Comparison of ENCODE assay signal across 8 mouse cellular contexts in the genomic region with DNA sequence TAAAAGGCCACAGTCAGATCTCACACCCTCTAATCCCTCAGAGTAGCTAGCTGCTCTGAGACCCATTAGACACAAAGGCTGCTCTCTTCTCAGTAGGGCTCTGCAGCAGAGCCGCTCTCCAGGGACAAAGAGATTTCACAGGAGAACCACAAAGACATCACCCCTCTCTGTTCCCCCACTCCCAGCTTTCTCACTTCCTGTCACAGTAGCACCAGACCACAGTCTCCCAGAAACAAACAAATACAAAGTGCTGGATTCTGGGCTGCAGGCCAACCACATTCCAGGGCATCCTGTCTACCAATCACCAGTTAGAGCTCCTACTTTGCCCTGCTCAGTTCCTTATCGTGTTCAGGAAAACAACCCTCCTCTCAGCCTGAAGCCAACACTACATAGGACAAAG. TPM values are rescaled to one million over a fixed set of nuclear protein-coding genes. Genes with fewer than 3 reads are reported as not detected.
DNase-seq lines count a peak whose midpoint lies in the region; ATAC-seq and TF ChIP-seq lines count a peak whose summit lies in the region.

No protein-coding gene starts in this region.

- peak; percentile 90 for TF ChIP-seq EP300 in lung, postnatal 0 days (IDR thresholded peaks at IDR 0.05)

- no peaks in the 10 kb centered on the region for H3K27me3 ChIP-seq in Patski
- no peaks in the 10 kb centered on the region for H3K27me3 ChIP-seq in hindbrain, embryonic 14.5 days (ENCODE audit: control insufficient read depth, insufficient read depth, low read length)
- H3K27me3 ChIP-seq in lung, postnatal 0 days (replicated peaks; ENCODE audit: insufficient read depth, low read length), result no peaks in the 10 kb centered on the region

- H3K36me3 ChIP-seq in hindbrain, embryonic 14.5 days (replicated peaks; ENCODE audit: control insufficient read depth, insufficient read depth), result no peaks in the 10 kb centered on the region
- H3K36me3 ChIP-seq in lung, postnatal 0 days (ENCODE audit: insufficient read depth, low read length), result no peaks in the 10 kb centered on the region

- no peaks in the 10 kb centered on the region for H3K9me3 ChIP-seq in hindbrain, embryonic 14.5 days (ENCODE audit: control insufficient read depth, low read length)
- H3K9me3 ChIP-seq in lung, postnatal 0 days (ENCODE audit: low read length), result no peaks in the 10 kb centered on the region

- peak; percentile 96 for ATAC-seq in Patski
- peak; percentile 91 for ATAC-seq in hindbrain, embryonic 14.5 days (ENCODE audit: low FRiP score)
- ATAC-seq in lung, postnatal 0 days, result peak; percentile 93

- CTCF ChIA-PET in Patski (lab: Charles Lee), result interaction anchor here (0.8 to 1.8 kb wide), 6 partner anchors 8 to 25 kb away, joined by 3 to 17 read pairs (median 4); no protein-coding TSS in a partner anchor

- H3K9ac ChIP-seq in hindbrain, embryonic 14.5 days, result no peak overlapping the region
- no peak overlapping the region for H3K9ac ChIP-seq in lung, postnatal 0 days (replicated peaks; ENCODE audit: low read depth)

- H3K4me1 ChIP-seq in hindbrain, embryonic 14.5 days (replicated peaks; ENCODE audit: control insufficient read depth, insufficient read depth, low read length), result peaks cover 45% of the 10 kb centered on the region
- H3K4me1 ChIP-seq in lung, postnatal 0 days (ENCODE audit: insufficient read depth, low read depth, low read length), result peaks cover 69% of the 10 kb centered on the region

- WGBS in hindbrain, embryonic 14.5 days, result 0% methylated on average over 2 of the region's 2 CpGs
- WGBS in lung, postnatal 0 days, result 3% methylated on average over 2 of the region's 2 CpGs

- H3K4me2 ChIP-seq in hindbrain, embryonic 14.5 days (replicated peaks), result peak overlapping the region; percentile 26
- H3K4me2 ChIP-seq in lung, postnatal 0 days (replicated peaks; ENCODE audit: low read depth, low read length), result peak overlapping the region; percentile 46

- DNase-seq in Patski (ENCODE audit: low read depth, low spot score), result peak; percentile 97
- peak; percentile 53 to 59 for DNase-seq in cerebellum, postnatal 36 days
- peak; percentile 84 for DNase-seq in gastrocnemius, adult 18-20 months (ENCODE audit: low spot score)
- peak; percentile 77 for DNase-seq in hindbrain, embryonic 14.5 days (ENCODE audit: low spot score)
- peak; percentile 74 to 77 for DNase-seq in layer of hippocampus, postnatal 36 days
- DNase-seq in lung, postnatal 0 days (ENCODE audit: low spot score), result peak; percentile 99
- DNase-seq in retina, adult 2 months (ENCODE audit: low read depth, low spot score), result peak; percentile 29
- DNase-seq in spleen, adult 18-20 months, result no peak

- POLR2A ChIA-PET in Patski (lab: Charles Lee), result no interaction called here

- in situ Hi-C loops in Patski (cut with MboI; ENCODE audit: low pct_unique_long_range_greater_than_20kb), result no loop called here

- H3K4me3 ChIP-seq in hindbrain, embryonic 14.5 days (replicated peaks; ENCODE audit: low read length), result no peak overlapping the region
- H3K4me3 ChIP-seq in lung, postnatal 0 days (ENCODE audit: low read depth, low read length), result no peak overlapping the region

- no peak for TF ChIP-seq CTCF in Patski (IDR thresholded peaks at IDR 0.05)
- TF ChIP-seq CTCF in lung, postnatal 0 days (IDR thresholded peaks at IDR 0.05), result no peak

- H3K27ac ChIP-seq in hindbrain, embryonic 14.5 days, result peak overlapping the region; percentile 91
- H3K27ac ChIP-seq in lung, postnatal 0 days (ENCODE audit: low read length), result peak overlapping the region; percentile 93

RNA-seq across cellular contexts. Expression of a gene that starts 15.0 kb away (rescaled TPM):
- polyA plus RNA-seq in Patski (2021), result 102 TPM
- 10 to 100 TPM; 23.2 to 29.2 TPM for total RNA-seq in gastrocnemius, adult 18-20 months (2021)
- 30.7 and 34.8 TPM in 2 replicates for polyA plus RNA-seq in hindbrain, embryonic 14.5 days (2014; fragmentation: Nextera tagmentation; extraction: Ambion mirVana)
- total RNA-seq in layer of hippocampus, postnatal 36 days (2021), result 10 to 100 TPM; 50.8 to 53.1 TPM
- 38.2 and 42.9 TPM in 2 replicates for polyA plus RNA-seq in lung, postnatal 0 days (2015; fragmentation: Nextera tagmentation; extraction: Ambion mirVana)

RNA-seq across cellular contexts. Expression of a gene that starts 23.3 kb away (rescaled TPM):
- 0.10 TPM for polyA plus RNA-seq in Patski (2021)
- total RNA-seq in gastrocnemius, adult 18-20 months (2021), result not detected
- polyA plus RNA-seq in hindbrain, embryonic 14.5 days (2014; fragmentation: Nextera tagmentation; extraction: Ambion mirVana), result 0.16 and 0.40 TPM in 2 replicates
- not detected for total RNA-seq in layer of hippocampus, postnatal 36 days (2021)
- polyA plus RNA-seq in lung, postnatal 0 days (2015; fragmentation: Nextera tagmentation; extraction: Ambion mirVana), result 0.06 and 0.07 TPM in 2 replicates

RNA-seq across cellular contexts. Expression of a gene that starts 35.0 kb away (rescaled TPM):
- polyA plus RNA-seq in Patski (2021), result 60.4 TPM
- 10 to 100 TPM; 12.0 to 14.4 TPM for total RNA-seq in gastrocnemius, adult 18-20 months (2021)
- 196 and 205 TPM in 2 replicates for polyA plus RNA-seq in hindbrain, embryonic 14.5 days (2014; fragmentation: Nextera tagmentation; extraction: Ambion mirVana)
- total RNA-seq in layer of hippocampus, postnatal 36 days (2021), result 10 to 100 TPM; 26.7 to 28.3 TPM
- polyA plus RNA-seq in lung, postnatal 0 days (2015; fragmentation: Nextera tagmentation; extraction: Ambion mirVana), result 94.3 and 102 TPM in 2 replicates

RNA-seq across cellular contexts. Expression of a gene that starts 42.2 kb away (rescaled TPM):
- not detected for polyA plus RNA-seq in Patski (2021)
- total RNA-seq in gastrocnemius, adult 18-20 months (2021), result 1 to 10 TPM in 1 of 2 experiments, under 1 TPM in 1; 0.59 to 2.2 TPM
- not detected in 2 replicates for polyA plus RNA-seq in hindbrain, embryonic 14.5 days (2014; fragmentation: Nextera tagmentation; extraction: Ambion mirVana)
- total RNA-seq in layer of hippocampus, postnatal 36 days (2021), result 1 to 10 TPM; 3.8 to 3.9 TPM
- not detected in 2 replicates for polyA plus RNA-seq in lung, postnatal 0 days (2015; fragmentation: Nextera tagmentation; extraction: Ambion mirVana)

RNA-seq across cellular contexts. Expression of a gene that starts 42.6 kb away (rescaled TPM):
- 30.6 TPM for polyA plus RNA-seq in Patski (2021)
- 1 to 10 TPM; 7.7 to 8.5 TPM for total RNA-seq in gastrocnemius, adult 18-20 months (2021)
- 59.3 and 61.3 TPM in 2 replicates for polyA plus RNA-seq in hindbrain, embryonic 14.5 days (2014; fragmentation: Nextera tagmentation; extraction: Ambion mirVana)
- 10 to 100 TPM; 29.5 to 32.2 TPM for total RNA-seq in layer of hippocampus, postnatal 36 days (2021)
- polyA plus RNA-seq in lung, postnatal 0 days (2015; fragmentation: Nextera tagmentation; extraction: Ambion mirVana), result 21.0 and 22.6 TPM in 2 replicates

Comparison
In these comparisons a context has a peak if more than half of its experiments do, and no peak if none do; other contexts are left out.
1. DNase-seq: peak in Patski (single experiment), cerebellum, postnatal 36 days (2 of 2), gastrocnemius, adult 18-20 months (single experiment), hindbrain, embryonic 14.5 days (single experiment), layer of hippocampus, postnatal 36 days (2 of 2), lung, postnatal 0 days (single experiment) and retina, adult 2 months (single experiment); none in spleen, adult 18-20 months (0 of 2).
2. Peak in every context shown above with its lines, with median percentiles within 50 percentile points of each other: ATAC-seq.